Mouse (Mus musculus) brain, embryonic 14.5 days (tissue): Measurements from ENCODE around the gene Rxylt1.

Source experiments
- CTCF ChIP-seq: fragments of 200-500 bp; IDR thresholded peaks from 2 replicates; pipeline ENCODE4 v1.5.1; 2012; ENCODE audit warnings: inconsistent platforms, mild to moderate bottlenecking, moderate library complexity, borderline replicate concordance; ENCODE audit not compliant: insufficient read depth, insufficient read length; ENCODE audit errors: extremely low read depth
- POLR2A ChIP-seq: fragments of 200-500 bp; IDR thresholded peaks from 2 replicates; pipeline ENCODE4 v1.6.1; 2012; ENCODE audit warnings: mild to moderate bottlenecking, inconsistent platforms, borderline replicate concordance; ENCODE audit not compliant: poor library complexity, insufficient read depth, insufficient read length, severe bottlenecking; ENCODE audit errors: extremely low read depth

GRCm38 (mm10) chr10:122119451-122119850 is 22.3 kb upstream of the Rxylt1 start:
- TF ChIP-seq CTCF, result no peak
- no peak for TF ChIP-seq POLR2A
